Mouse (Mus musculus) ES-Bruce4 (cell line): ENCODE measurements around the gene Lysmd1. TPM values are rescaled to one million over a fixed set of nuclear protein-coding genes. Genes with fewer than 3 reads are reported as not detected.

Experiments
- H3K27ac ChIP-seq: 2 replicates; pipeline ENCODE4 v1.5.1; 2012; ENCODE audit warnings: low read length, inconsistent platforms; ENCODE audit not compliant: insufficient read depth
- H3K27me3 ChIP-seq: 2 replicates; pipeline ENCODE4 v1.6.1; 2012; ENCODE audit warnings: mild to moderate bottlenecking, low read length, inconsistent platforms; ENCODE audit not compliant: control insufficient read depth, poor library complexity, insufficient read depth, severe bottlenecking
- H3K36me3 ChIP-seq: 2 replicates; pipeline ENCODE4 v1.6.1; 2012; ENCODE audit warnings: inconsistent platforms, mild to moderate bottlenecking, low read length, moderate library complexity; ENCODE audit not compliant: control insufficient read depth, poor library complexity, insufficient read depth, severe bottlenecking
- H3K4me1 ChIP-seq: one replicate; pipeline ENCODE4 v1.8.1; 2011; ENCODE audit warnings: low read length; ENCODE audit not compliant: control insufficient read depth, insufficient read depth
- H3K4me3 ChIP-seq: 2 replicates; pipeline ENCODE4 v1.5.1; 2011; ENCODE audit warnings: low read depth, mild to moderate bottlenecking, low read length
- H3K9ac ChIP-seq: 2 replicates; pipeline ENCODE4 v1.6.1; 2012; ENCODE audit warnings: low read depth, mild to moderate bottlenecking, inconsistent platforms; ENCODE audit not compliant: poor library complexity, severe bottlenecking
- H3K9me3 ChIP-seq: replicated peaks from 2 replicates; pipeline ENCODE4 v1.6.1; 2012; ENCODE audit warnings: mild to moderate bottlenecking, low read length, inconsistent platforms; ENCODE audit not compliant: control insufficient read depth, poor library complexity, insufficient read depth, severe bottlenecking
- CTCF ChIP-seq: IDR thresholded peaks from one replicate; pipeline ENCODE4 v1.8.1; 2011; ENCODE audit warnings: low read depth, low read length
- EP300 ChIP-seq: IDR thresholded peaks from 2 replicates; pipeline ENCODE4 v1.6.1; 2011; ENCODE audit warnings: low read depth, low read length; ENCODE audit not compliant: insufficient read depth
- POLR2A ChIP-seq: IDR thresholded peaks from one replicate; pipeline ENCODE4 v1.8.1; 2011; ENCODE audit warnings: low read length; ENCODE audit not compliant: insufficient read depth
- polyA plus RNA-seq: library from polyadenylated mRNA; stranded (reverse); fragments of >200 nt; gene quantifications from 2 replicates; pipeline ENCODE4 v1.2.4, GENCODE M21; 2011; ENCODE audit warnings: low read depth; ENCODE audit not compliant: missing spikeins, insufficient read depth, insufficient read length

Lysmd1 gene
- polyA plus RNA-seq, 1 experiment, result 5.7 TPM

DNA sequence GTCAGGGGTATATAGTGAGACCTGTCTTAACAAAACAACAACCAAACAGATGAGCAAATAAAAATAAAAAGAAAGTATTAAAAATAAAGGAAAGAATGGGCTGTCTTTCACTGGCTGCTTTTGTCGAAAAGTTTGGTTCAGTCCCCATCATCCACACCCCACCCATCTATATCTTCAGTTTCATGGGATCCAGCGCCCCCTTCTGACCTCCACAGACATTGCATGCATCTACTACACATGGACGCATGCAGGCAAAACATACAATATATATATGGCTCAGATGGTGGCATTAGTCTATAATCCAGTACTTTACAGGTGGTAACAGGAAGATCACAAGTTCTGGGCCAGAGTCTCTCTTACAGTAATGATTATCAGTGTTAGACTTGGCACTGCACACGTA lies 20.0 kb downstream of the Lysmd1 start:
- H3K9me3 ChIP-seq, result no peaks in the 10 kb centered on the region

DNA sequence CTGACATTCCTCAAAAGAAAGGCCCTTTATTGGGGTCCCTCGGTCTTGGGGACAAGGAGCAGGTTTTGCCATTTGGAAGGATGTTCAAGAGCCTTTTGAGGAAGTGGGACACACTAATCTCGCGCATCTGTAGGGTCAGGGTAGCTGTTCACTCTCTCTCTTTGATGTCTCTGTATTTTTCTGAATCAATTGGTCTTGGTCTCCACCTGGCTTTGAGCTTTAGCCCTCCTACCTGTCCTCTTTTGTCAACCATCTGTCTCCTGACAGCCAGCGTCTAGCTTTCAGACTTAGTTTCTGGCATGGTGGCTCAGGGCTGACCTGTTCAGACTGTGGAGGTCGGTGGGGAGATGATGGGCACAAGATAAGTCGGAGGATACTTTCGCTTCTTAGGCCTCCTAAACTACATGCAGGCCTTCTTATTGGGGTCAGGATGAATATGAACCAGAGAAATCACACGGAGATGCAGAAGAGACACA lies 25.7 kb downstream of the Lysmd1 start:
- Histone ChIP-seq H3K27ac (no peak overlapping the region), H3K9me3 (no peaks in the 10 kb centered on the region), H3K9ac (no peak overlapping the region), H3K27me3 (no peaks in the 10 kb centered on the region), H3K36me3 (no peaks in the 10 kb centered on the region), H3K4me3 (peak overlapping the region; percentile 73), H3K4me1 (peaks cover 20% of the 10 kb centered on the region)
- TF ChIP-seq EP300 (no peak), CTCF (no peak), POLR2A (no peak)

More for the DNA sequence above, 20.0 kb downstream of the Lysmd1 start:
- Histone ChIP-seq H3K27me3 (no peaks in the 10 kb centered on the region), H3K36me3 (no peaks in the 10 kb centered on the region), H3K27ac (0 out of 2 replicates have a peak overlapping the region, but pooled peaks have one; percentile 7), H3K4me1 (peaks cover 2% of the 10 kb centered on the region), H3K4me3 (no peak overlapping the region), H3K9ac (peak overlapping the region; percentile 12; the same call in 1 of the 2 replicates)
- TF ChIP-seq CTCF (peak; percentile 64), EP300 (no peak)

DNA sequence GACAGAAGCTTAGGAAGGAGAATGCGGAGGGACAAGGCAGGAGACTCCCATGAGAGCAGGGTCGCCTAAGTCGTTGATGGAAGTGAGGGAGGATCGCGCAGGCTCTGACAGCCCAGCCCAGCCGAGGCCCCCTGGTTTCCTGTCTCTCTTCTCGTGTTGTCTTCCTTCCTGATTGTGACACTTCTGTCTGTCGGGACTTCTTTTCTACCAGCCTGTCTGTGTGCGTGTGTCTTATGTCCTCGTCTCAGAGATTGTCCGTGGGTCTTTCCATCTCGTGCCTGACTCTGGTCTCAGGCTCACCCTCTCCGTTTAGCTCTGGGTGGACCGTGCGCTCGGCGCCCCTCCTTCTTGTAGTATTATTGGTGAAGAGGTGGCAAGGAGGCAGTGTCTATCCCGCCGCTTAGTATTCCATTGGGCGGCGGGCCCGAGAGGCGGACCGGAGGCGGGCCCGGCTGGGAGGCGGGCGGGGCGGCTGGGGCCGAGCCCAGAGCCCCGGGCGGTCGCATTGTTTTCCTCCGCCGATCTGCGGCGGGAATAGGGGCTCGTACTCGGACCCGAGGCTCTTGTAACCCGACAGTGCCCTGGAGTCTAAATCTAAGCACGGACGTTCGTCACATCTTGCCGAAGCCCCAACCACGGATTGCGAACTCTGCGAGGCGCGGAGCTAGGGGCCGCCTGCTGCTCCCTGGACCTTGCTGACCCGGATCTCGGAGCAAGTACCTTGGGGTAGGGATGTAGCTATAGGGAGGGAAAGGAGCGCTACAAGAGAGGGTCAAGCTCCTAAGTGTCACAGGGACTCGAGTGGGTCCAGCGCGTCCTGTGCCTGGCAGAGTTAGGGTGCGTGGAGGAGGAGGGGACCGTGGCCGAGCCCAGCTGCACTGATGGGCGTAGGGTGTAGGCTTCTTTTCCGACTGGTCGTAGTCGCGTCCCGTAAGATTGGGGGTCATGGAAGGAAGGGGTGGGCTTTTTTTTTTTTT lies 26.4 kb downstream of the Lysmd1 start, which contains the start of gene Sema6c:
Gene Sema6c, plus strand, starts transcription at position 471 of the 977 bp plus-strand sequence.
- Histone ChIP-seq H3K4me3 (peak within 1 kb of the TSS; percentile 80), H3K9me3 (no peaks in the 10 kb centered on the region), H3K36me3 (no peaks in the 10 kb centered on the region), H3K27ac (no peak within 1 kb of the TSS), H3K9ac (peak within 1 kb of the TSS; percentile 54), H3K27me3 (no peaks in the 10 kb centered on the region), H3K4me1 (peaks cover 18% of the 10 kb centered on the region)
- TF ChIP-seq CTCF, result no peak
- 0 out of 2 replicates have a peak, but pooled peaks have one; percentile 22 for TF ChIP-seq EP300
- TF ChIP-seq POLR2A, result no peak

- no peaks in the 10 kb centered on the region for H3K9me3 ChIP-seq
- peaks cover 18% of the 10 kb centered on the region for H3K4me1 ChIP-seq
Observed at GRCm38 (mm10) chr3:95161041-95161551, 27.2 kb downstream of the Lysmd1 start.

GRCm38 (mm10) chr3:95161618-95162344 lies 27.9 kb downstream of the Lysmd1 start:
- no peaks in the 10 kb centered on the region for H3K27me3 ChIP-seq

More at GRCm38 (mm10) chr3:95161041-95161551, 27.2 kb downstream of the Lysmd1 start:
- Histone ChIP-seq H3K4me3 (peak overlapping the region; percentile 80), H3K27me3 (no peaks in the 10 kb centered on the region), H3K36me3 (no peaks in the 10 kb centered on the region), H3K27ac (no peak overlapping the region), H3K9ac (peak overlapping the region; percentile 54)
- TF ChIP-seq EP300, result no peak
- TF ChIP-seq POLR2A, result no peak
- TF ChIP-seq CTCF, result no peak

More at GRCm38 (mm10) chr3:95161618-95162344, 27.9 kb downstream of the Lysmd1 start:
- no peaks in the 10 kb centered on the region for H3K36me3 ChIP-seq
- peak overlapping the region; percentile 80 for H3K4me3 ChIP-seq
- TF ChIP-seq POLR2A, result no peak
- no peak for TF ChIP-seq EP300
- TF ChIP-seq CTCF, result no peak
- no peaks in the 10 kb centered on the region for H3K9me3 ChIP-seq
- peak overlapping the region; percentile 54 for H3K9ac ChIP-seq
- peak overlapping the region; percentile 65; the same call in 1 of the 2 replicates for H3K27ac ChIP-seq
- peaks cover 18% of the 10 kb centered on the region for H3K4me1 ChIP-seq
